In genomic region chr2:84648369-84648768, GRCm38 (mm10) we compare ENCODE assay signal across 10 mouse cellular contexts. TPM values are rescaled to one million over a fixed set of nuclear protein-coding genes. Genes with fewer than 3 reads are reported as not detected.
DNase-seq lines count a peak whose midpoint lies in the region; ATAC-seq and TF ChIP-seq lines count a peak whose summit lies in the region.
"Had no signal": no experiment of that assay in that cellular context is flagged by ENCODE, and none has a peak within 500 bp of the region (broad histone marks: within the 10 kb centered on the region; RNA-seq: fewer than 3 reads in every experiment).

No protein-coding gene starts in this region.

- H3K4me1 ChIP-seq in kidney, adult 2 months (ENCODE audit: control insufficient read depth, insufficient read depth, low read length): peaks cover 16% of the 10 kb centered on the region; the same call in 1 of the 2 replicates
- no peaks in the 10 kb centered on the region for H3K4me1 ChIP-seq in cortical plate, adult 2 months (ENCODE audit: control insufficient read depth, insufficient read depth, low read length)
- peaks cover 9% of the 10 kb centered on the region for H3K4me1 ChIP-seq in hindbrain, embryonic 16.5 days (ENCODE audit: control insufficient read depth, insufficient read depth, low read depth, low read length)
- H3K4me1 ChIP-seq in midbrain, embryonic 15.5 days: peaks cover 23% of the 10 kb centered on the region

- no peaks in the 10 kb centered on the region for H3K9me3 ChIP-seq in hindbrain, embryonic 16.5 days (ENCODE audit: control insufficient read depth, low read length)
- no peaks in the 10 kb centered on the region for H3K9me3 ChIP-seq in midbrain, embryonic 15.5 days

- no peaks in the 10 kb centered on the region for H3K27me3 ChIP-seq in kidney, adult 2 months (replicated peaks; ENCODE audit: control insufficient read depth, insufficient read depth, low read length)
- H3K27me3 ChIP-seq in hindbrain, embryonic 16.5 days (replicated peaks; ENCODE audit: control insufficient read depth, insufficient read depth, low read length): no peaks in the 10 kb centered on the region
- H3K27me3 ChIP-seq in midbrain, embryonic 15.5 days (replicated peaks): no peaks in the 10 kb centered on the region

- DNase-seq in kidney, adult 2 months: no peak
- no peak for DNase-seq in kidney, postnatal 14 days
- DNase-seq in gastrocnemius, postnatal 4 days (ENCODE audit: low spot score in 2 of 2): no peak
- no peak for DNase-seq in layer of hippocampus, postnatal 36 days
- DNase-seq: thymus, postnatal 36 days had no signal

- 0 out of 2 replicates have a peak, but pooled peaks have one; percentile 5 for TF ChIP-seq CTCF in kidney, adult 2 months (conservative IDR thresholded peaks at IDR 0.05; ENCODE audit: insufficient read depth, insufficient read length, low read depth, low read length)
- TF ChIP-seq CTCF in cortical plate, adult 2 months (IDR thresholded peaks at IDR 0.05; ENCODE audit: extremely low read depth, insufficient read depth, low read length): no peak

- peak overlapping the region; percentile 75 for H3K4me2 ChIP-seq in hindbrain, embryonic 16.5 days (ENCODE audit: low read length)
- H3K4me2 ChIP-seq in midbrain, embryonic 15.5 days: peak overlapping the region; percentile 76

- H3K9ac ChIP-seq in hindbrain, embryonic 16.5 days (ENCODE audit: low read depth, low read length): peak overlapping the region; percentile 69
- H3K9ac ChIP-seq in midbrain, embryonic 15.5 days: peak overlapping the region; percentile 53

- H3K36me3 ChIP-seq in kidney, adult 2 months (ENCODE audit: control insufficient read depth, insufficient read depth, low read length): no peaks in the 10 kb centered on the region
- no peaks in the 10 kb centered on the region for H3K36me3 ChIP-seq in hindbrain, embryonic 16.5 days (ENCODE audit: control insufficient read depth, insufficient read depth, low read length)
- no peaks in the 10 kb centered on the region for H3K36me3 ChIP-seq in midbrain, embryonic 15.5 days (replicated peaks)

- TF ChIP-seq POLR2A in kidney, adult 2 months (IDR thresholded peaks at IDR 0.05; ENCODE audit: low read depth, low read length): no peak
- no peak for TF ChIP-seq POLR2A in cortical plate, adult 2 months (IDR thresholded peaks at IDR 0.05; ENCODE audit: extremely low read depth, insufficient read depth, low read length)

- peak overlapping the region; percentile 48 for H3K4me3 ChIP-seq in kidney, adult 2 months (ENCODE audit: insufficient read depth, low read depth, low read length)
- H3K4me3 ChIP-seq in cortical plate, adult 2 months (ENCODE audit: insufficient read depth, low read length): peak overlapping the region; percentile 96
- H3K4me3 ChIP-seq in hindbrain, embryonic 16.5 days (ENCODE audit: low read length): peak overlapping the region; percentile 64
- H3K4me3 ChIP-seq in midbrain, embryonic 15.5 days: peak overlapping the region; percentile 76

- H3K27ac ChIP-seq in kidney, adult 2 months (ENCODE audit: insufficient read depth, low read depth, low read length): no peak overlapping the region
- no peak overlapping the region for H3K27ac ChIP-seq in cortical plate, adult 2 months (ENCODE audit: insufficient read depth, low read length)
- peak overlapping the region; percentile 75 for H3K27ac ChIP-seq in hindbrain, embryonic 16.5 days (ENCODE audit: low read depth, low read length)
- H3K27ac ChIP-seq in midbrain, embryonic 15.5 days: peak overlapping the region; percentile 56; the same call in 1 of the 2 replicates

- WGBS in kidney, adult 2 months: 8% methylated on average over 6 of the region's 6 CpGs
- WGBS in hindbrain, embryonic 16.5 days: 16% methylated on average over 6 of the region's 6 CpGs
- WGBS in midbrain, embryonic 15.5 days: 20% methylated on average over 6 of the region's 6 CpGs

- no peak; the same call in 1 of the 2 replicates for ATAC-seq in hindbrain, embryonic 16.5 days
- no peak; the same call in 1 of the 2 replicates for ATAC-seq in midbrain, embryonic 15.5 days (replicated peaks)
- no peak for ATAC-seq in cerebellum, adult (ENCODE audit: insufficient number of reproducible peaks, low FRiP score, low TSS enrichment)

RNA-seq across cellular contexts. Expression of gene Ctnnd1, which starts 2.2 kb away (rescaled TPM):
- 53.2 and 58.7 TPM in 2 replicates for polyA plus RNA-seq in kidney, adult 2 months (2012; rRNA removed)
- polyA plus RNA-seq in cortical plate, adult 2 months (2012; rRNA removed): 42.1 and 42.6 TPM in 2 replicates
- polyA plus RNA-seq in hindbrain, embryonic 16.5 days (2015; fragmentation: Nextera tagmentation; extraction: Ambion mirVana): 24.4 and 31.8 TPM in 2 replicates
- polyA plus RNA-seq in midbrain, embryonic 15.5 days (2015; fragmentation: Nextera tagmentation; extraction: Ambion mirVana): 31.3 and 34.2 TPM in 2 replicates
- 10 to 100 TPM; 89.3 to 97.3 TPM for total RNA-seq in gastrocnemius, postnatal 4 days (2021)
- total RNA-seq in layer of hippocampus, postnatal 36 days (2021): 10 to 100 TPM; 50.8 to 53.1 TPM

RNA-seq across cellular contexts. Expression of gene Btbd18, which starts 10.5 kb away (rescaled TPM):
- 0.02 TPM in 1 of 2 replicates, not detected in the other for polyA plus RNA-seq in kidney, adult 2 months (2012; rRNA removed)
- polyA plus RNA-seq in cortical plate, adult 2 months (2012; rRNA removed): not detected in 2 replicates
- 0.26 and 0.44 TPM in 2 replicates for polyA plus RNA-seq in hindbrain, embryonic 16.5 days (2015; fragmentation: Nextera tagmentation; extraction: Ambion mirVana)
- polyA plus RNA-seq in midbrain, embryonic 15.5 days (2015; fragmentation: Nextera tagmentation; extraction: Ambion mirVana): 0.14 and 0.19 TPM in 2 replicates
- under 1 TPM in 1 of 2 experiments, not detected in 1; 0.08 TPM for total RNA-seq in gastrocnemius, postnatal 4 days (2021)
- not detected for total RNA-seq in layer of hippocampus, postnatal 36 days (2021)
- total RNA-seq: hematopoietic stem cell, adult 5-6 weeks had no signal

RNA-seq across cellular contexts. Expression of gene Selenoh, which starts 22.2 kb away (rescaled TPM):
- 29.6 and 32.2 TPM in 2 replicates for polyA plus RNA-seq in kidney, adult 2 months (2012; rRNA removed)
- 50.4 and 53.7 TPM in 2 replicates for polyA plus RNA-seq in cortical plate, adult 2 months (2012; rRNA removed)
- polyA plus RNA-seq in hindbrain, embryonic 16.5 days (2015; fragmentation: Nextera tagmentation; extraction: Ambion mirVana): 184 and 198 TPM in 2 replicates
- polyA plus RNA-seq in midbrain, embryonic 15.5 days (2015; fragmentation: Nextera tagmentation; extraction: Ambion mirVana): 168 and 174 TPM in 2 replicates
- 10 to 100 TPM; 32.2 to 49.9 TPM for total RNA-seq in gastrocnemius, postnatal 4 days (2021)
- total RNA-seq in layer of hippocampus, postnatal 36 days (2021): 10 to 100 TPM; 26.7 to 28.3 TPM

RNA-seq across cellular contexts. Expression of gene Gm28635, which starts 29.5 kb away (rescaled TPM):
- polyA plus RNA-seq in kidney, adult 2 months (2012; rRNA removed): not detected in 2 replicates
- polyA plus RNA-seq in cortical plate, adult 2 months (2012; rRNA removed): not detected in 2 replicates
- not detected in 2 replicates for polyA plus RNA-seq in hindbrain, embryonic 16.5 days (2015; fragmentation: Nextera tagmentation; extraction: Ambion mirVana)
- polyA plus RNA-seq in midbrain, embryonic 15.5 days (2015; fragmentation: Nextera tagmentation; extraction: Ambion mirVana): not detected in 2 replicates
- total RNA-seq in gastrocnemius, postnatal 4 days (2021): under 1 TPM; 0.08 to 0.76 TPM
- total RNA-seq in layer of hippocampus, postnatal 36 days (2021): 1 to 10 TPM; 3.8 to 3.9 TPM
- total RNA-seq: hematopoietic stem cell, adult 5-6 weeks had no signal

RNA-seq across cellular contexts. Expression of gene Med19, which starts 29.8 kb away (rescaled TPM):
- 7.8 and 9.3 TPM in 2 replicates for polyA plus RNA-seq in kidney, adult 2 months (2012; rRNA removed)
- polyA plus RNA-seq in cortical plate, adult 2 months (2012; rRNA removed): 26.8 and 28.2 TPM in 2 replicates
- polyA plus RNA-seq in hindbrain, embryonic 16.5 days (2015; fragmentation: Nextera tagmentation; extraction: Ambion mirVana): 50.7 and 51.3 TPM in 2 replicates
- polyA plus RNA-seq in midbrain, embryonic 15.5 days (2015; fragmentation: Nextera tagmentation; extraction: Ambion mirVana): 49.5 and 50.1 TPM in 2 replicates
- total RNA-seq in gastrocnemius, postnatal 4 days (2021): 10 to 100 TPM; 17.8 to 19.3 TPM
- 10 to 100 TPM; 29.5 to 32.2 TPM for total RNA-seq in layer of hippocampus, postnatal 36 days (2021)

Comparison
In these comparisons a context has a peak if more than half of its experiments do, and no peak if none do; other contexts are left out.
1. H3K27ac ChIP-seq: peak in hindbrain, embryonic 16.5 days (single experiment) and midbrain, embryonic 15.5 days (single experiment); none in kidney, adult 2 months (single experiment) and cortical plate, adult 2 months (single experiment).
2. Peak in every context shown above with its lines, with median percentiles within 50 percentile points of each other: H3K4me3 ChIP-seq.